Mouse (Mus musculus) forebrain, embryonic 16.5 days (tissue): Measurements from ENCODE around the gene Cnot4. TPM values are rescaled to one million over a fixed set of nuclear protein-coding genes. Genes with fewer than 3 reads are reported as not detected.
A peak's percentile ranks its signal among the peaks of the same experiment; 100 is the strongest.

Experiments used
- ATAC-seq: fragments of 200-750 bp; cut with Nextera tagmentation; 2 replicates; pipeline ENCODE4 v1.8.0; 2017; ENCODE audit warnings: mild to moderate bottlenecking, moderate library complexity
- H3K27ac ChIP-seq: fragments of 300-500 bp; sonication (generic); 2 replicates; pipeline ENCODE4 v1.5.1; 2014; ENCODE audit warnings: low read length, control low read depth
- H3K27me3 ChIP-seq: fragments of 300-500 bp; sonication (generic); replicated peaks from 2 replicates; pipeline ENCODE4 v1.6.1; 2014; ENCODE audit warnings: low read length; ENCODE audit not compliant: control insufficient read depth, insufficient read depth
- H3K36me3 ChIP-seq: fragments of 300-500 bp; sonication (generic); 2 replicates; pipeline ENCODE4 v1.6.1; 2014; ENCODE audit not compliant: control insufficient read depth, insufficient read depth
- H3K4me1 ChIP-seq: fragments of 300-500 bp; sonication (generic); replicated peaks from 2 replicates; pipeline ENCODE4 v1.6.1; 2014; ENCODE audit warnings: low read length; ENCODE audit not compliant: control insufficient read depth, insufficient read depth
- H3K4me2 ChIP-seq: fragments of 300-500 bp; sonication (generic); 2 replicates; pipeline ENCODE4 v1.6.1; 2014; ENCODE audit warnings: mild to moderate bottlenecking, low read length, control low read depth
- H3K4me3 ChIP-seq: fragments of 300-500 bp; sonication (generic); replicated peaks from 2 replicates; pipeline ENCODE4 v1.5.1; 2014; ENCODE audit warnings: mild to moderate bottlenecking, low read length, control low read depth
- H3K9ac ChIP-seq: fragments of 300-500 bp; sonication (generic); replicated peaks from 2 replicates; pipeline ENCODE4 v1.6.1; 2014; ENCODE audit warnings: low read depth, low read length, control low read depth
- H3K9me3 ChIP-seq: fragments of 300-500 bp; sonication (generic); 2 replicates; pipeline ENCODE4 v1.6.1; 2016; ENCODE audit warnings: low read length; ENCODE audit not compliant: control insufficient read depth
- WGBS: fragments of 180-500 bp; shearing (Covaris S2); extraction: QIAGEN DNeasy Blood & Tissue Kit; methylation state at CpG from one replicate; pipeline ENCODE4 v1.1.7; 2014; 5-methylcytosine and 5-hydroxymethylcytosine counted together
- polyA plus RNA-seq: library from polyadenylated mRNA; unstranded; fragments of >200 nt; fragmentation: Nextera tagmentation; extraction: Ambion mirVana; gene quantifications from 2 replicates; pipeline ENCODE4 v1.2.1, GENCODE M21; 2015

Gene Cnot4
- polyA plus RNA-seq, 1 experiment from 2014 or later, result 36.2 TPM

DNA sequence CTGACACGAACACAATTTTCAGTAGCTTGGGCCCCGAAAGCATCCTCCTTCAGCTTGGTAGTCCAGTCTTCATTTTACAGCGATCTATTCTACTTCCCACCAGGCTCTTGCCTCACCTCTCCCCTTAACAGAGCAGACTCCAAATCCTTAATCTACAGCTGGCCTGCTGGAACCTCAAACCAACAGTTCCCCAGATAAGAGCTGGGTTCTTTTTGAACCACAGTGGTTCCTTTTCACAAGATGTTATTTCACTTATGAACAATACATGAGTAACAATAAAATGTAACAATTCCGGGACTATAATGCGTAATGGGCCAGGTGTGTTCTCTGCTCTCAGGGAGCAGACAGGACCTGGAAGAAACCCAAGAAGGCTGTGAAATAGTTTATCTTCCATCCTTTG lies 116.9 kb downstream of the Cnot4 start:
- no peaks in the 10 kb centered on the region for H3K27me3 ChIP-seq
- ATAC-seq, result no peak
- no peaks in the 10 kb centered on the region for H3K4me1 ChIP-seq
- no peak overlapping the region for H3K4me3 ChIP-seq
- H3K36me3 ChIP-seq, result no peaks in the 10 kb centered on the region
- 93% methylated on average over 5 of the region's 5 CpGs for WGBS
- no peak overlapping the region for H3K27ac ChIP-seq
- H3K9me3 ChIP-seq, result no peaks in the 10 kb centered on the region
- H3K4me2 ChIP-seq, result no peak overlapping the region
- H3K9ac ChIP-seq, result no peak overlapping the region

DNA sequence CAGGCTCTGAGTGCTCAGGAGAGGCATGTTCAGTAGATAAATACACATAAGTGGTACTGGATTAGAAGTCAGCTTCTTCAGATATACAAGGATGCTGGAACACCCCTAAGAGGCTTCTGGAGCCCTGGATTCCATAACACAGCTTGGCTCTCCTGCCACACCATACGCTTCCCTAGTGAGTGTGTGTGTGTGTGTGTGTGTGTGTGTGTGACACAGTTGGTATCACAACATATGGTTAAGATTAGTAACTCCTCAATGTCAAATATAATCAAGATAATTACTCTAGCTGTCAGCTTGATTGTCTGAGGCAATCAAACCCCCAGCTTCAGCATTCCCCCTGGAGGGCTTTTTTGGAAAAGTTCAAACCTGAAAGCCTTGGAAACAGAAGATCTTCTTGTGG lies 121.6 kb downstream of the Cnot4 start:
- Histone ChIP-seq H3K36me3 (no peaks in the 10 kb centered on the region), H3K9ac (no peak overlapping the region), H3K9me3 (no peaks in the 10 kb centered on the region), H3K4me2 (no peak overlapping the region), H3K4me1 (no peaks in the 10 kb centered on the region), H3K27me3 (no peaks in the 10 kb centered on the region), H3K4me3 (no peak overlapping the region), H3K27ac (no peak overlapping the region)
- peak; percentile 84 for ATAC-seq
- 67% methylated on average over 1 of the region's 1 CpGs for WGBS

DNA sequence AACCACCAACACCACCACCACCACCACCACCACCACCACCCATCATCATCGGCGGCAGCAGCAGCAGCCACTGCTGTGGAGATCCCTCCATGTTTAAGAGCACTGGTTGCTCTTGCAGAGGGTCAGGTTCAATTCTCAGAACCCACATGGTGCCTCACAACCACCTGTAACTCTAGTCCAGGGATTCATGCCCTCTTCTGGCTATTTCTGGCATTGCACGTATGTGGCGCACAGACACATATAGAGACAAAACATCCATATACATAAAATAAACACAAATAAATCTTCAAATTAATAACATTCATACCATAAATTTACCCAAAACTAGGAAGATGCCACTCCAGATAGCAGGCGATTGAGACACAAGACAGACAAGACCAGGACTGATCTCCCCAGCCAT lies 122.8 kb downstream of the Cnot4 start:
- no peak overlapping the region for H3K27ac ChIP-seq
- no peak for ATAC-seq
- no peak overlapping the region for H3K4me3 ChIP-seq
- H3K4me2 ChIP-seq, result no peak overlapping the region
- no peak overlapping the region for H3K9ac ChIP-seq
- no peaks in the 10 kb centered on the region for H3K4me1 ChIP-seq
- no peaks in the 10 kb centered on the region for H3K9me3 ChIP-seq
- 97% methylated on average over 5 of the region's 5 CpGs for WGBS
- no peaks in the 10 kb centered on the region for H3K36me3 ChIP-seq
- H3K27me3 ChIP-seq, result no peaks in the 10 kb centered on the region

DNA sequence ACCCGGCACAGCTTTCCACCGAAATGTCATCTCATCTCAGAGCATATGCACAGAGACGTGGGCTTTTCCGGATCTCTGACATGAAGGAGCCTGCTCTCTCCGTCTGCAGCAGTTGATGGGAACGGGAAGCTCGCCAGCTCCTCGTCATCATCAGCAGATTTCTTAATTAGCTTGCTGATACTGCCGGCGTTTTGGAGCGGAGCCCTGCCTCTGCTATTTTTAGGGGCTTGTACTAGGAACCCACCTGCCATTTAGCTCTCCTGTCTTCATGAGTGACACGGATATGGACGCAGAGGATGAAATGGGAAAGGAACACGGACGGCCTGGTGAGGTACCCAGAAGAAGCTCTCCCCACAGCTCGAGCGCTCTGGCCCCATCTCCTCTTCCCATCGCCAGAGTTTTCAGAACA lies 131.3 kb downstream of the Cnot4 start:
- 32% methylated on average over 18 of the region's 18 CpGs for WGBS
- Histone ChIP-seq H3K9me3 (no peaks in the 10 kb centered on the region), H3K4me1 (peaks cover 27% of the 10 kb centered on the region), H3K9ac (no peak overlapping the region), H3K4me3 (no peak overlapping the region), H3K4me2 (peak overlapping the region; percentile 47), H3K27ac (peak overlapping the region; percentile 54; the same call in 1 of the 2 replicates), H3K27me3 (no peaks in the 10 kb centered on the region), H3K36me3 (no peaks in the 10 kb centered on the region)
- peak; percentile 77 for ATAC-seq

DNA sequence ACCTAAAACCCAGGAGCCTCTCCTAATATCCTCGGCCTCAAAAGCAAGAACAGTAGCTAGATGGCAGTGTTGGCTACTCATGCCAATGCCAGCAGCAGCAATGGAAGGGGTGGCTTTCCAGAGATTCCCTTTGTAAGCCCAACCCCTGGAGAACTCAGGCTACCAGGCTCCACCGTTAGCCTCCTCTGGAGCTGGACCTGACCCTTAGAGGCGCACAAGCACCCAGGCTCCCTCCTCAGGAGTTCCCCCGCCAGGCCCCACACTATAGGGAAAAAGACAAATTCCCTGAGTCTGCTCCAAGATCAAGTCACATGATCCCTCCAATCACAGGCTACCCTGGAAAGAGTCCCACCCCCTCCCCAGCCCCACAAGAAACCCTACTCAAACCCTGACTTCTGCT lies 134.4 kb downstream of the Cnot4 start:
- Histone ChIP-seq H3K27ac (no peak overlapping the region), H3K9me3 (no peaks in the 10 kb centered on the region), H3K4me1 (peaks cover 38% of the 10 kb centered on the region), H3K4me2 (peak overlapping the region; percentile 29), H3K27me3 (no peaks in the 10 kb centered on the region), H3K36me3 (no peaks in the 10 kb centered on the region), H3K4me3 (no peak overlapping the region), H3K9ac (0 out of 2 replicates have a peak overlapping the region, but pooled peaks have one; percentile 17)
- 13% methylated on average over 4 of the region's 4 CpGs for WGBS
- ATAC-seq, result peak; percentile 36

DNA sequence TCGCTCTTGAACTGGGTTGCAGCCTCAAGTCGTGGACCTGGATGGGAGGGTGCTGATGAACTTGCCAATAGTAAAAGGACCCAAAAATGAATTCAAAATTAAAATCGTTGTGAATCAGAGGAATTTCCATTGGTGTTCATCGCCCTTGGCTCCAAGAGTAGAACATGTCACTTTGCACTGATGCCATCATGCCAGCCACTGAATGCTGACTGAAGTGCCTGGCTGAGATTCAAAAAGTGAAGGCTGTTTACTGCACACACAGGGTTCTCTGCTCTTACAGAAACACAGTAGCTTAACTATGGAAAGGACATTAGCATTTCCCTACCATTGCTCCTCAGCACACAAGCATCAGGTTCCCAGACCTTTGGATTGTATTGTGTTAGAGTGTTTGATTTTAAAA lies 137.0 kb downstream of the Cnot4 start:
- Histone ChIP-seq H3K27me3 (no peaks in the 10 kb centered on the region), H3K4me1 (peaks cover 24% of the 10 kb centered on the region), H3K27ac (no peak overlapping the region), H3K9me3 (no peaks in the 10 kb centered on the region), H3K4me2 (no peak overlapping the region), H3K36me3 (no peaks in the 10 kb centered on the region), H3K4me3 (no peak overlapping the region), H3K9ac (no peak overlapping the region)
- 69% methylated on average over 4 of the region's 4 CpGs for WGBS
- no peak for ATAC-seq

DNA sequence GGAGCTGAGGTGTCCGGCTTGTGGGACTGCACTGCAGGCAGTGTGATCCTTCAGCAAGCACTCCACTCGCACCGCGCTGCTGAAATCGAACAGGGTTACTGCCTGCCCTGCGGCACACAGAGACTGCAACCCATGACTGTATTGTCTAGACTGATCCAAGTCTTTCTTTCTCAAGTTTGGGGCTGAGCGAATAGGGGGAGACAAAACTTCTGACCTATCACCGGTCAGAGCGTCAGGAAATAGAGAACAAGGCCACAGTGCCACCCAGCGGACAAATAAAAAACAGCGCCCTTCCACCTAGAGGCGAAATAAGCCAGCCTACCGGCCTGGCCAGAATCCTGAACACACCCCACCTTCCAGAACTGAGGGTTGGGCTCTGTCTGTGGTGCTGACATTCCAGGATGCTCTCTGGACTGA lies 138.3 kb downstream of the Cnot4 start:
- ATAC-seq, result peak; percentile 45
- H3K4me2 ChIP-seq, result peak overlapping the region; percentile 33
- no peaks in the 10 kb centered on the region for H3K27me3 ChIP-seq
- no peak overlapping the region for H3K4me3 ChIP-seq
- no peak overlapping the region for H3K27ac ChIP-seq
- H3K4me1 ChIP-seq, result peaks cover 22% of the 10 kb centered on the region
- H3K36me3 ChIP-seq, result no peaks in the 10 kb centered on the region
- WGBS, result 4% methylated on average over 13 of the region's 13 CpGs
- H3K9ac ChIP-seq, result no peak overlapping the region
- no peaks in the 10 kb centered on the region for H3K9me3 ChIP-seq

DNA sequence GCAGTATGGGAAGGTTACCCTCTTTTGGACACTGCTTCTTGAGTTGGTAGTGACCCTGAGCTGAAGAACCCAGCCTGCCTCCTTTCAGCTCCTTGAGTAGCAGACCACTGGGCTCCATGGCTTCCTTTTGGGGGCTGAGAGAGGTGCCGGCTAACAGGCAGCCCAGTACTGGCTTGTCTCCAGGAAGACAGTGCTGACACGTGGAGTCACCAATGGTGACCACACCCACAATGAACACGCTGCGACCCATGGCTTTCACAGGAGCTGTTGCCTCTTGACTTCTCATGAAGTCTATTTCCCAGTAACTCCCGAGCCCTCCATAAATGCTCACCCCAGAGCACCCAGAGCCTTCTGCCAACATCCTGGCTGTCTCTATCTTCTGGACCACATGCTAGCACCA lies 138.8 kb downstream of the Cnot4 start:
- H3K36me3 ChIP-seq, result no peaks in the 10 kb centered on the region
- no peak overlapping the region for H3K4me2 ChIP-seq
- H3K27ac ChIP-seq, result no peak overlapping the region
- ATAC-seq, result no peak
- no peak overlapping the region for H3K9ac ChIP-seq
- H3K4me1 ChIP-seq, result peaks cover 18% of the 10 kb centered on the region
- 78% methylated on average over 5 of the region's 5 CpGs for WGBS
- H3K27me3 ChIP-seq, result no peaks in the 10 kb centered on the region
- H3K9me3 ChIP-seq, result no peaks in the 10 kb centered on the region
- H3K4me3 ChIP-seq, result no peak overlapping the region

DNA sequence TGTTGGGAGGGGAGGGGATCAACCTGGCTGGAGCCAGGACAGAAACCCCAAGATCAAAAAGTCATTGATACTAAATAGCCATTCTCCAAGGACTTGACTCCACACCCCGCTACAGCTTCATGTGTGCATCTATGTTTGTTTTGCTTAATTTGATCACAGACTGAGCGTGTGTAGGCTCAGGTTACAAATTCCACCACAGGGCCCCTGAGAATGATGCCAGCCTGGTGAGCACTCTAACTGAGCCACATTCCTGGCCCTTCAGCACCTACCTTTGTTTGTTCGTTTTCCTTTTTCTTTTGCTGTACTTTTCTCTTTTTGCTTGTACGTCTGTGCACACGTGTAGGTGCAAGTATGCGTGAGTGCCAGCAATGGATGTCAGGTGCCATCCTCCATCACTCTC lies 144.3 kb downstream of the Cnot4 start:
- Histone ChIP-seq H3K4me3 (no peak overlapping the region), H3K27me3 (no peaks in the 10 kb centered on the region), H3K9me3 (no peaks in the 10 kb centered on the region), H3K36me3 (no peaks in the 10 kb centered on the region), H3K4me1 (peaks cover 6% of the 10 kb centered on the region), H3K4me2 (no peak overlapping the region), H3K9ac (no peak overlapping the region), H3K27ac (no peak overlapping the region)
- 73% methylated on average over 6 of the region's 6 CpGs for WGBS
- no peak for ATAC-seq

DNA sequence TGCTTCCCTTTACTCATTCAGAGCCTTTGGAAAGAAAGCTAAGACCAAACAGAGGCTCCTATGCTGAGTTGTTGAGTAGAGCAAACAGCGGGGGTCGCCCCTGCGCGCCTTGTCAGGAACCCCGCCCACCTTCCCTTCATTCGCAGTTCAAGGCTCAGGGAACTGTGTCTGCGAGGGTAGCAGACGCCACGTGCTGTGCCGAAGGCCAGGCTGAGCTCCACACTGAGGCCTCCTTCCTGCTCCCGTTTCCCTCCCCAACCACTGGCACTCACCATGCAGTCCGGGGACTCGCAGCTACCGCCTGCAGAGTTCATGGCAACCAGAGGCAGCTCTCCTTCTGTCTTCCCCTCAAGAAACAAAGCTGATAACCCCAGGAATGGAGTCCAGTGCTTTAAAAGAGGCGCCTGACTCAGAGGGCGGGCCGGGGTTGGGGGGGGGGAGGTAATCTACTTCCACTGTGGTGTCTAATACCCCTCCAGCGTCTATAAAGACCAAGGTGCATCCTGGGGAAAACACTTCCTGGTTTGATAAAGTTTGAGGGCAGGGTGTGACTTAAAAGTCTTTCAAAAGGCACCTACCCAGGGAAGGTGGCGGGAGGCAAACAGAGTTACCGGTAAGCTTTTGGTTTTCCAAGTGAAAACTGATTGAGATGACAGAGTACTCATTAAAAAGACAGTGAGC lies 145.3 kb downstream of the Cnot4 start, which contains the start of gene Slc23a4:
Gene Slc23a4 (minus strand): TSS at position 324 of the 681 bp plus-strand sequence.
- ATAC-seq, result peak; percentile 45
- Histone ChIP-seq H3K27me3 (no peaks in the 10 kb centered on the region), H3K4me2 (peak within 1 kb of the TSS; percentile 39), H3K4me1 (peaks cover 6% of the 10 kb centered on the region), H3K4me3 (no peak within 1 kb of the TSS), H3K36me3 (no peaks in the 10 kb centered on the region), H3K27ac (no peak within 1 kb of the TSS), H3K9ac (peak within 1 kb of the TSS; percentile 14; the same call in 1 of the 2 replicates), H3K9me3 (no peaks in the 10 kb centered on the region)
- 12% methylated on average over 20 of the region's 20 CpGs for WGBS
